Mouse (Mus musculus) kidney, postnatal 36 days (tissue): ENCODE measurements around the gene Wnt9a.
"Not testable (repeated sequence)": the region's sequence is repeated elsewhere in the genome, so short reads cannot be mapped to it uniquely, and the experiment has no call there.

Experiments used
- DNase-seq, 2 experiments: peaks; one replicate each; pipeline ENCODE4 v3.0.0; 2021 to 2022; ENCODE audit warnings: mixed read lengths in 2 of 2

Wnt9a gene

GRCm38 (mm10) chr11:59306461-59307421 lies at the start of gene Wnt9a:
Gene Wnt9a, plus strand, starts transcription at chr11:59306928.
- DNase-seq = peak; percentile 53 to 84

- no peak for DNase-seq
Observed at GRCm38 (mm10) chr11:59259647-59260046, 47.1 kb upstream of the Wnt9a start.

GRCm38 (mm10) chr11:59260706-59261493 lies 45.8 kb upstream of the Wnt9a start:
- no peak for DNase-seq

- no peak for DNase-seq
Observed at GRCm38 (mm10) chr11:59262308-59262707, 44.4 kb upstream of the Wnt9a start.

GRCm38 (mm10) chr11:59263870-59264563 lies 42.7 kb upstream of the Wnt9a start:
- peak; percentile 15 to 49 for DNase-seq

GRCm38 (mm10) chr11:59264593-59264992 lies 42.1 kb upstream of the Wnt9a start:
- no peak for DNase-seq

GRCm38 (mm10) chr11:59265154-59265813 lies 41.4 kb upstream of the Wnt9a start:
- no peak for DNase-seq

- no peak for DNase-seq
Observed at GRCm38 (mm10) chr11:59266727-59267126, 40.0 kb upstream of the Wnt9a start.

GRCm38 (mm10) chr11:59274184-59274583 lies 32.5 kb upstream of the Wnt9a start:
- DNase-seq = no peak

DNA sequence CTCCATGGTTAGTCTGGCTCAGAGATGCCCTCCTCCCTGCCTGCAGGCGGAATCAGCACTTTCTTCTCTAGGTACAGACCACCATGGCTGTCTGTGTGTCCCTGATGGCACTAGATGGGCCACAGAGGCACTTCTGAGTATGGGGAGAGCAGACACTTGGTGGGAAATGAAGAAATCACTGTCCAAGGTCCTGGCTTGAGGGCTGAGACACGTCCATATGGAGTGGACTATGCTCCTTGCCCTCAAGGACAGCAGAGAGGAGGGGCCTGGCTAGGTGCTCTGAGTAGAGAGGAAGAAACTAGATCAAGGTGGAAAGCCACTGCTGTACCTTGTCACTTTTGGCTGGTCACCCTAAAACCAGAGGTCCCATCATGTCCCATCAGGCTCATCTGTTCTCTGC lies 29.9 kb upstream of the Wnt9a start:
- peak; percentile 12 to 39 for DNase-seq

GRCm38 (mm10) chr11:59278047-59278446 lies 28.7 kb upstream of the Wnt9a start:
- no peak for DNase-seq

GRCm38 (mm10) chr11:59282111-59282510 lies 24.6 kb upstream of the Wnt9a start:
- no peak for DNase-seq

- peak in 1 of 2 experiments; percentile 58 for DNase-seq
Observed at GRCm38 (mm10) chr11:59282933-59283332, 23.8 kb upstream of the Wnt9a start.

- no peak for DNase-seq
Observed at GRCm38 (mm10) chr11:59284146-59284545, 22.6 kb upstream of the Wnt9a start.

- DNase-seq = no peak
Observed at GRCm38 (mm10) chr11:59289706-59290105, 17.0 kb upstream of the Wnt9a start.

DNA sequence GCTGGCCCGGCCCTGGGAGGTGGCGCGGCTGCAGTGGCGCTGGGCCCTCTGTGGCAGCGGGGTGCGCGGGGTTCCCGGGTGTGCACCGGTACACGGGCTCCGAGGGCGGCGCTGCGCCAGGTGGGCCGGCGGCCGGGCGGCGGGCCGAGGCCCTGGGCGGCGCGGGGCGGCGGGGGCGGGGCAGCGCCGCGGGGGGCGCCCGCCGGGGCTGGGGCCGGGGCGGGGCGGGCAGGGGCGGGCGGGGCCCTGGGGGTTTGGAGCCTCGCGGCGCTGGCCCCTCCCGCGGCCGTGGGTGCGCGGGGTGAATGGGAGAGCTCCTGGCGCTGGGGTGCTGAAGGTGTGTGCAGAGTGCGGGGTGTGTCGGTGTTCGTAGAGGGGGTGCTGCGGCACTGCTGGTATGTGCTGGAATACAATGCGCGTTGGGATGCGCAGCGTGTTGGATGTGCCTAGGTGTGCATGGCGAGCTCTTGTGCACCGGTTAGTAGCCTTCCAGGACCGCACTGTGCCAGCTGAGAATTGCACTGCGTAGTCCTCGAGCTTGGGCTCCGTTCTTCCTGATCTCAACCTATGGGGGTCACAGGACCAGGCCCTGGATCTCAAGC lies 15.9 kb upstream of the Wnt9a start, which contains the start of gene Wnt3a:
Gene Wnt3a (minus strand): TSS at position 51 of the 602 bp plus-strand sequence.
- DNase-seq = no peak

DNA sequence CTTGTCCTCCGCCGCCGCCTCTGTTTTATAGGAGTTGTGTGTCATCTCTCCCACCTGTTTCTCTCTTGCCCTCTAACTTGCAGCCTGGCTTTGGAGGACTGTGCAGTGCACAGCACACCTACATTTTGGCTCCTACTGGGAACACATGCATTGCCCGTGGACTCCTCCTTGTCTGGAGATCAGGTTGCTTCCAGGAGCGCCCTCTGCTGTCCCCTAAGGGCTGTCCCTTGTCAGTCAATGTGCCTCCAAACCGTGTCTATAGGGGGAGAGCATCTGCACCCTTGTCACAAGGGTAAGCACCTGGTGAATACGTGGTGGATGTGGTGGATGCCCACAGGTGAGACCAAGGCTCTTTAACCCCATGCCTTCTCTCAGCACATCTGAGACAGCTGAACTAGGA lies 13.1 kb upstream of the Wnt9a start:
- DNase-seq = peak; percentile 55 to 81

DNA sequence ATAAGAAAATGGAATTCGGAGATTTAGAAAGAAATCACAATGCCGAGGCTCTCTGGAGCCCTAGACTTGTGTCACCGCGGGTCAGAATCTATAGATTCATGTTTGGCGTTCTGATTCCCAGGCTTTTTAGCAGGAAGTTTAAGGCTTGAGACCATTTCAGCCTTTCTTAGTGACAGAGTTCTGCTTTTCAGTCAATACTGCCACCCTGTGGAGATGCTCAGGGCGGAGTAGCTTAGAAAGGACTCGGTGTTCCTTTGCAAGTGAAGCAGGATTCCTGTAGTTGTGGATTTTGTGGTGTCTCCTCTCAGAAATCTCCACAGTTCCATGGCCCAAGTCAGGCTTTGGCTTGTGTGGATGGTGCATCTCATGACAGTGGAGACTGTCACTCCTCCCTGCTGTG lies 8.8 kb upstream of the Wnt9a start:
- DNase-seq = peak; percentile 46 to 69

- DNase-seq = peak in 1 of 2 experiments; percentile 68
Observed at GRCm38 (mm10) chr11:59300185-59300584, 6.5 kb upstream of the Wnt9a start.

DNA sequence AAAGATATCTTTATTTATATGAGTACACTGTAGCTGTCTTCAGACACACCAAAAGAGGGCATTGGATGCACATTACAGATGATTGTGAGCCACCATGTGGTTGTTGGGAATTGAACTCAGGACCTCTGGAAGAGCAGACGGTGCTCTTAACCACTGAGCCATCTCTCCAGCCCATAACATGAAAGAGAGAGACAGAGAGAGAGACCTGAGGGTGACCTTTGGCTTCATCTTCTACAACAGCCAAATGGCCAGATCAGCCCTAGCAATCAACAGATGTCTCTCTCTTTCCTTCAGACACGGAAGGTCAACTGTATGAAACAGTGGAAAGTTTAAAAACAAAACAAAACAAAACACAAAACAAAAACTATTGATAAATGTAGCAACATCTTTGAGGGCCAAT lies 5.7 kb upstream of the Wnt9a start:
- DNase-seq = not testable (repeated sequence)

- DNase-seq = peak; percentile 88
Observed at GRCm38 (mm10) chr11:59302700-59303569, 3.8 kb upstream of the Wnt9a start.
